Mouse (Mus musculus): ENCODE results near the gene Ss18l1.

DNA sequence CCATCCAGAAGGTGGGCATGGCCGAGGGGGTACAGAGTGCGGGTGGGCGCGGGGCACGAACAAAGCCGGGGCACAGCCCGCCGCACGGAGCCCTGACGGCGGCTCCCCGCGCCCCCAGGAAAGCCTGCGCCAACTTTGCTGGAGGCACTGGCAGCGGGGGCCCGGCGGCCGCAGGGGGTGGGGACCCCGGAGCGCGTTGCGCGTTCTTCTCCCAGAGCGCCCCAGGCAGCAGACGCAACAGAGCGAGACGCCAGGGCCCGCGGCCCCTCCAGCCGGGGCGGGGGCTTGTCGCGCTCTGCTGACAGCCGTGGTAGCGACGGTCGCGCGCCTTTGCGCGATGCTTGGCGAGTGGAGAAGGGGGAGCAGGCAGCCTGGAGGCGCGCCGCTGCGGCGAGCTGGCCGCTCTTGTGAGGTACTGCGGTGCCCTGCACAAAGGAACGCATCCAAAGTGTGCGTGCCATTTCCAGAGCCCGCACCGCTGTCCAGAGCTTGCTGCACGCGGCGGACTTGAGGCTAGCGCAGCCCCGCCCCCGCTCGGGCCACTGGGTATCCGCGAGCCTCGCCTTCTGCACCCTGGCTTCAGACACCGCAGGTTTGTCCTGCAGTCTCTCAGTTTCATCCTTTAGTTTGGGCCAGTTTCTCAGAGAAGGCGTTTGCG, 678 bp downstream of the Ss18l1 start:
- TF ChIP-seq POLR2A (IDR thresholded peaks at IDR 0.05; ENCODE audit: borderline replicate concordance, insufficient read depth, low read length) = no peak
- TF ChIP-seq CTCF (IDR thresholded peaks at IDR 0.05; ENCODE audit: borderline replicate concordance, insufficient read depth, low read depth, low read length) = no peak
